In genomic region chr10:15300199-15301085, GRCm38 (mm10) we compare ENCODE assay signal across 8 mouse cellular contexts.
DNase-seq lines count a peak whose midpoint lies in the region; ATAC-seq and TF ChIP-seq lines count a peak whose summit lies in the region.

No protein-coding gene starts in this region.

- no peaks in the 10 kb centered on the region for H3K27me3 ChIP-seq in hindbrain, embryonic 12.5 days
- no peaks in the 10 kb centered on the region for H3K27me3 ChIP-seq in lung, postnatal 0 days (replicated peaks; ENCODE audit: insufficient read depth, low read length)

- H3K27ac ChIP-seq in hindbrain, embryonic 12.5 days = peak overlapping the region; percentile 40; the same call in 1 of the 2 replicates
- no peak overlapping the region for H3K27ac ChIP-seq in lung, postnatal 0 days (ENCODE audit: low read length)

- peak; percentile 91 for TF ChIP-seq CTCF in lung, postnatal 0 days (IDR thresholded peaks at IDR 0.05)

- peak overlapping the region; percentile 32 for H3K4me2 ChIP-seq in hindbrain, embryonic 12.5 days (replicated peaks)
- peak overlapping the region; percentile 27 for H3K4me2 ChIP-seq in lung, postnatal 0 days (replicated peaks; ENCODE audit: low read depth, low read length)

- H3K4me3 ChIP-seq in hindbrain, embryonic 12.5 days = no peak overlapping the region
- H3K4me3 ChIP-seq in lung, postnatal 0 days (ENCODE audit: low read depth, low read length) = no peak overlapping the region

- peak; percentile 79 for DNase-seq in Muller cell, postnatal 12 days (ENCODE audit: inconsistent ontology term)
- peak; percentile 84 for DNase-seq in cerebellum, adult 8-10 months
- peak; percentile 77 to 84 for DNase-seq in layer of hippocampus, postnatal 10 days (ENCODE audit: low spot score in 2 of 2)
- DNase-seq in lung, postnatal 0 days (ENCODE audit: low spot score) = peak; percentile 83
- peak; percentile 20 for DNase-seq in ovary, postnatal 10 days (ENCODE audit: low spot score)
- DNase-seq in thymus, postnatal 0 days (ENCODE audit: low spot score) = peak; percentile 60

- H3K9me3 ChIP-seq in hindbrain, embryonic 12.5 days (replicated peaks) = no peaks in the 10 kb centered on the region
- H3K9me3 ChIP-seq in lung, postnatal 0 days (ENCODE audit: low read length) = no peaks in the 10 kb centered on the region

- ATAC-seq in frontal cortex, adult (ENCODE audit: low TSS enrichment) = peak; percentile 95
- ATAC-seq in hindbrain, embryonic 12.5 days (ENCODE audit: low FRiP score) = peak; percentile 92
- peak; percentile 85 for ATAC-seq in lung, postnatal 0 days

- TF ChIP-seq EP300 in lung, postnatal 0 days (IDR thresholded peaks at IDR 0.05) = no peak

- WGBS in hindbrain, embryonic 12.5 days = 45% methylated on average over 8 of the region's 8 CpGs
- WGBS in lung, postnatal 0 days = 31% methylated on average over 8 of the region's 8 CpGs

- no peak overlapping the region for H3K9ac ChIP-seq in hindbrain, embryonic 12.5 days
- H3K9ac ChIP-seq in lung, postnatal 0 days (replicated peaks; ENCODE audit: low read depth) = no peak overlapping the region

- no peaks in the 10 kb centered on the region for H3K36me3 ChIP-seq in hindbrain, embryonic 12.5 days
- H3K36me3 ChIP-seq in lung, postnatal 0 days (ENCODE audit: insufficient read depth, low read length) = no peaks in the 10 kb centered on the region

- H3K4me1 ChIP-seq in hindbrain, embryonic 12.5 days = peaks cover 8% of the 10 kb centered on the region; the same call in 1 of the 2 replicates
- no peaks in the 10 kb centered on the region for H3K4me1 ChIP-seq in lung, postnatal 0 days (ENCODE audit: insufficient read depth, low read depth, low read length)

Comparison
In these comparisons a context has a peak if more than half of its experiments do, and no peak if none do; other contexts are left out.
1. DNase-seq: peak in every context shown above with its lines; median percentile 84 in cerebellum, adult 8-10 months; 83 in lung, postnatal 0 days; 80 in layer of hippocampus, postnatal 10 days; 79 in Muller cell, postnatal 12 days; 60 in thymus, postnatal 0 days; 20 in ovary, postnatal 10 days.